Mouse (Mus musculus) T-helper 1 cell (primary cell): ENCODE measurements around the gene Nipsnap3a.

Experiments used
- in situ Hi-C: fragments of 300-600 bp; cut with MboI, MseI; formaldehyde crosslinking; loops from one replicate; pipeline ENCODE4 v1.15.1; 2025; ENCODE audit warnings: high pct_unique_total_duplicates

The Nipsnap3a gene

DNA sequence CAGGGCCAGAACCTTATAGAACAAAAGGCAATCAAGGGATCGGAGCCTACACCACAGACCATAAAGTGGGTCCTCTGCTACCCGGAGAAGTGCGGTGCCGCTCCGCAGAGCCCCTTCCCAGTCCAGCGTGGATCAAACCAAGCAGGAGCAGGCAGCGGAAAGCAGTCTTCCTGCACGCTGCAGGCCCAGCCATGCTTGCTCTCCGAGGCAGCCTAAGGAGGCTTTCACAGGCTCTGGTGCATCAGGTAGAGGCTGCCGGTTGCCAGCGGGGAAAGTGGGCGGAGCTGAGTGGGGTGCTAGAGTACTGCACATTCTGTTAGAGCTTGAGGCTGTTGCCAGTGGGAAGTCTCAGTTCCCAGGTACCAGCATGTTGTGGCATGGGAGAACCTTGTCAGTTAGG is at the start of gene Nipsnap3a:
Gene Nipsnap3a (plus strand): TSS at position 25 of the 400 bp plus-strand sequence.
- in situ Hi-C loops, result no loop called here

DNA sequence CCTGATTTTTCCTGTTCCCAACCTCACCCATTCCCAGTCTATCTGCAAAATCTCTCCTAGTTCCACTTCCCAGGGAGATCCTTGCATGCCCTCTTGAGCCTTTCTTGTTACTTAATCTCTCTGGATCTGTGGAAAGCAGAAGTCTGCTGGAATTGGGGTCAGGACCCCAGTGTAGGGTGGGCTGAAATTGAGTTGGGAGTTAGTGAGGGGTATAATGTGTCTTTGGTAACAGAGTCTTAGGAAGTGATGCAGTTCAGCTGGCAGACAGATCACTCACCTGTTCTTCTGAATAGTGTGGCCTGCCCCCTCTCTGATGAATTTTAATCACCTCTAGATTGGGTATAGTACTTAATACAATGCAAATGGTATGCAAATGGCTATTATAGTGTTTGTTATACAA is 42.4 kb upstream of the Nipsnap3a start:
- in situ Hi-C loops, result no loop called here

DNA sequence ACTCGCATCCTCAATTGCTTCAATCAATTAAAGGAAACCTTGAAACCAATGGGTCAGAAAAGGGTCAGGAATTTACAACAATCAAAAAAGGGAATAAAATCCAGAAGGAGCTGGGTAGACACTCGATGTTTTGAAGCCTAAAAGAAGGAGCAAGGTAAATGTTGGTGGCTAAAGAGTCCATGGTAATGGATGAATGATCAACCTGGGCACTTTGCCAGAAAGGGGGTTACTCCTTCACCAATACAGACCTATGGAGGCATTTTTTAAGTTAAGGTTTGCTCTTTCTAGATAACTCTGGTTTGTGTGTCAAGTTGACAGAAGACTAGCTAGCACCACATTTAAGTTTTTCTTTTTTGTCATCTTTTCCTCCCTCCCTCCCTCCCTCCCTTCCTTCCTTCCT is 40.1 kb upstream of the Nipsnap3a start:
- in situ Hi-C loops, result no loop called here

DNA sequence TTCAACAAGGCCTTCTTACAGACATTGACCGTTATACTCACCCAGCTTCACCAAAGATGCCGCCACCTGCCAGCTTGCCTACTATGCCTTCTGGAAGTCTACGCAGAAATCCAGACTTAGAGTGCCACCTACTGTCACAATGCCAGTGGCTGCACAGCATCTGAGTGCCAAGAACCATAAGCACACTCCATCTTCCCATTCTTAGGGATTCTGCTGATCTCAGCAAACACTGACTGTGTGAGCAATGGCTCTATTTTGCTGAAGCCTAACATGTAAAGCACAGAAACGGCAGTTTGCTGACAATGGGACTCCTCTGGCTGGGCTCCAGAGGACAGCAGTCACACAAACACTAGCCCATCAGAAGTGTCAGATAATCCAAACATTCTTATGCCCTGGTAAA is 30.4 kb upstream of the Nipsnap3a start:
- in situ Hi-C loops, result no loop called here

DNA sequence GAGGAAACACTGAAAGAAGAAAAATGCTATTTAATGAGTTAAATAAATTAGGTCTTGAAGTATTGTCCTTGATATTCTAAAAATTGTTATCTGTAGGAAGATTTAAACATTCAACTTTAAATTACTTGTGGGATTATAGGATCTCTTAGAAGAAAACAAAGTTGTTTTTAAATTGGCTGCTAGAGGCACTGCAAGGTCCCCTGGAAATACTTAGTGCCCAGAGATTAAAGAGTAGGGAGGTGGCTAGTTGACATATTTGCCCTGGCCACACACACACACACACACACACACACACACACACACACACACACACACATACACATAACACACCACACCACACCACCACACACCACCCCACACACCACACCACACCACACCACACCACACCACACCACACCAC is 24.8 kb upstream of the Nipsnap3a start, which contains the start of gene Olfr270:
Gene Olfr270 (plus strand): TSS at position 301 of the 400 bp plus-strand sequence.
- in situ Hi-C loops, result loop anchor here (5.0 kb wide), 1 partner anchor 107 kb away; the partner anchor contains the start of gene Olfr273

DNA sequence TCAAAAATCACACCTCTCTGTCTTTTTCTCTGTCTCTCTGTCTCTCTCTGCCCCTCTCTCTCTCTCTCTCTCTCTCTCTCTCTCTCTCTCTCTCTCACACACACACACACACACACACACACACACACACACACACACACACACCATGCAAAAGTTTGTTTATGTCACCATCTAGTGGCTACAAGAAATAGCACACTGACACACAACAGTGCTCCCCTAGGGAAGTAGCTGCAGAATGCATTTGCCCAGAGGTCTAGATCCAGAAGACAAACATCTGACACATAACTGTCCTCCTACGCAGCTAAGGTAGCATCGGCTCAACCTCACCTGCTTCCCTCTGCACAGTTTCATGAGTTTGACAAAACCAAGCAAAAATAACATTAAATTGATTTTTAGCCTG is 3.9 kb upstream of the Nipsnap3a start:
- in situ Hi-C loops, result no loop called here

DNA sequence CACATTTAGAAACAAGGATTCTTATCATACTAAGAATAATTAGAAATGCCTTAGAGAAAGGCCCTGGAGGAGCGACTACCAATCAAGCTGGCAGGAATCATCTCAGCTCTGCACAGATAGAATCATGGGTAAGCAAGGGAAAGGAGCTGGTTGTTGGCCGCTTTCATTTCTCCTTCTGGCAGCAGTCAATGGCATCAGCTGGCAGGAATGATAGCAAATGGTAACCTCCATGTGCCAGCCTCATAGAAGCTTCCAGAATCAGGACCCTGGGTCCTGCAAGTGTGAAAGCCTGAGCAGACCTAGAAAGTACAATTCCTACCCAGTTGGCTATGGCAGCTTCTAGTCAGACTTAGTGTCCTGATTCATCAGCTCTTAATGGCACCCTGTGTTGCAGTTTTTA is 2.8 kb upstream of the Nipsnap3a start:
- in situ Hi-C loops, result no loop called here

DNA sequence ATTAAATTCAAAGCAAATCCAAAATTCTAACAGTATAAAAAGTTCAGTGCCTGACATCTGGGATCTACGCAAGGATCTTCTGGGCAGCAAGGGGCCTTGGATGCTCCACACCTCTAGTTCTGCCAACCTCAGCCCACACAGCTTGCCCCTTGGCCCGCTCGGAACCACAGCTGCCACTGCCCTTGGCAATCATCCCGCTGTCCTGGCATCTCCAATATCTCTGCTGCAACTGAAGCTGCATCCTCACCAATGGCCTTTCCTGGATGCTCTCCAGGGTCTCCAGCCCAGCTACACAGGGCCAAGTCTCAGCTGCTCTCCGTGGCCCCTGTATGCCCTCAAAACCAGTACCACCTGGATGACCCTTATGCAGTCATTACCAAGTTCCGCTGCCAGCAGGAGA is 10.4 kb downstream of the Nipsnap3a start:
- in situ Hi-C loops, result no loop called here

DNA sequence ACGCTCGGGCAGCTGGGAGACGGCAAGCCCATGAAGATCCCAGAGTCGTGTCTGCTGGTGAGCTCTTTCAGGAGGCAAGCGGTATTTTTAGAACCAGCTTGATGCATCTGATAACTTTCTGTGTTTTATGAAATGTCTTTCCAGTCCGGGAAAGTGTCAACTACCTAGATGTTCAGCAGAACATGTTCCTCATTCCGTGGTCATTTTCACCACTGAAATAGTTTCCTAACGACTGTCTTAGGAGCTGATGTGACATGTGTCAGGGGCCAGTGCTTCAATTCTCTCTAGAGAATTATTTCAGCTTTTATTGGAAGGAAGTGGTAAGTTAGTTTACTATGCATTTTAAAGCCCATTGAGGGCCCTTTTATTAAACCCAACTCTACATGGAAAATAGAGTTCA is 11.1 kb downstream of the Nipsnap3a start:
- in situ Hi-C loops, result loop anchor here (10.0 kb wide), 1 partner anchor 555 kb away; no protein-coding TSS in a partner anchor

DNA sequence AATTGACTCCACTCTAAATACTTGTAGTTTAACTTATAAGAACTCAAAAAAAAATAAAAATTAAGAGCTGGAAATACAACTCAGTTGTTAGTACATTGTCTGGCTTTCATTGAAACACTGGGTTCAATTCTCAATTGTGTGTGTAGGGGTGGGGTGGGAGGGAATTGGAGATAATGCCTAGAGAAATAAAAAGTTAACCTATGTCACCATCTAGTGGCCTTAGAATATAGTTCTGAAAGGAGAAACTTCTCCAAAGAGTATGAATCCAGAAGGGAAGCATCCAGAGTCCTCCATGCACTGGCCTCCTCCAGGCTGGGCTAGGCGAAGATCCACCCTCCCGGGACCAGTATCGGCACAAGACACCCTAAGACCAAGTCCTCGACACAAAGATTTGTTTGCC is 20.1 kb downstream of the Nipsnap3a start:
- in situ Hi-C loops, result loop anchor here (10.0 kb wide), 1 partner anchor 564 kb away; no protein-coding TSS in a partner anchor

DNA sequence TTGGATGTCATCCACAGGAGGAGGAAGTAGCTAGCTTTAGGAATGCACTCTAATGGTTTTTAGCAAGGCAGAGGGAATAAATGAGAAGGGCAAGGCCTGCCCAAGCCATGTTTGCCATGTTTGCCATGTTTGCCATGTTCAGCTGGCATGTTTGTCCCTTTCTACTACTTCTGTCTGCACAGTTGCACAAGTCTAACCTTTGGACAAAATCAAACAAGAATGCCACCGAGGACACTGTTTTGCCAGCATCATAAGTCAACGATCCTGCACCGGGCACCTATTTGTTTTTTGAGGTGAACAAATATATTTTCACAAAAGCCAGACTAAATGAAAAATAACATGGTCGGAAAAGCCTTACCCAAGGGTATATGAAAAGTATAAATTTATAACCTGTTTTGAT is 20.8 kb downstream of the Nipsnap3a start:
- in situ Hi-C loops, result loop anchor here (10.0 kb wide), 1 partner anchor 565 kb away; no protein-coding TSS in a partner anchor

DNA sequence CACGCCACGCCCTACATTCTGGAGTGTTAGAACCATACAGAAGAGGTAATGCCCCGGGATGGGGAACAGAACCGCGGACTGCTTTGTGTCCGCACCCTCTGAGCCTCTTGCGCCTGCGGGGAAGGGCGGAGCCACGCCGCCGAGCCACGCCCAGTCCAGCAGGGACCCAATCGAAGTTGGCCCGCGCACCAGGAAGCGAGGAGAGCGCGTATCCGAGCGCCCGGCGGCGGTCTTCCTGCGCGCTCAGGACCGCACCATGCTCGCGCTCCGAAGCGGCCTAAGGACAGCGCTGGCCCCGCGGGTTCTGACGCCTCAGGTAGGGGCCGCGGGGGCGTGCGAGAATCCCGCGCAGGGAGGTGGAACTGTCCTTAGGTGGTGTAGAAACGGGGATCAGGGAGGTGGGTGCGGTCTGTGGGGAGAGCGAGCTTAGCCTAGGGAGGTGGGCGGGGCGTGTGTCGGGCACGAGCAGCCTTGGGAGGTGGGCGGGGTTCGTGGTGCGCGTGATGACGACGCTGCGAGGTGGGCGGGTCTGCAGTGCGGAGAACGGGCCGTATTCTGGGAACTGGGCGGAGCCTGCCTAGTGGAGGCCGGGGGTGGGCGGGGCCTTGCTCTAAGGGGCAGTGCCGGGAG is 22.8 kb downstream of the Nipsnap3a start, which contains the start of gene Nipsnap3b:
Gene Nipsnap3b (plus strand): TSS at position 149 of the 630 bp plus-strand sequence.
- in situ Hi-C loops, result no loop called here

DNA sequence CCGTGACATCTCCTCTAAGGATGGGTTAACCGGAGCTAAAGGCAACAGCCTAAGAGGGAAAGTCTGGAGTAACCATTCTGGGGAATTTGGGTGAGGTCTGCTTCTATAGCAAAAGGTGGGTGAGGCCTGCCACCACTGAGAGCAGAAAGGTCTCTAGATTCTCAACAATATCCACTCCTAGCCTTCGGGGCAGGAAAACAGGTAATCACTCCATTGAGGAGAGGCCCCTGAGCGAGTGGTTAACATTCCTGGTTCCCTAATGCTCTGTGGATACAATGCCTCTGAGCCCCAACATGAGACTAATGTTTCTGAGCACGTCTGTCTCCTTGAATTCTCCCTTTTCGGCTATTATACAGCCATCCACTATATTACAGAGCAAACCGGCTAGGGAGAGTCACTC is 25.3 kb downstream of the Nipsnap3a start:
- in situ Hi-C loops, result no loop called here

DNA sequence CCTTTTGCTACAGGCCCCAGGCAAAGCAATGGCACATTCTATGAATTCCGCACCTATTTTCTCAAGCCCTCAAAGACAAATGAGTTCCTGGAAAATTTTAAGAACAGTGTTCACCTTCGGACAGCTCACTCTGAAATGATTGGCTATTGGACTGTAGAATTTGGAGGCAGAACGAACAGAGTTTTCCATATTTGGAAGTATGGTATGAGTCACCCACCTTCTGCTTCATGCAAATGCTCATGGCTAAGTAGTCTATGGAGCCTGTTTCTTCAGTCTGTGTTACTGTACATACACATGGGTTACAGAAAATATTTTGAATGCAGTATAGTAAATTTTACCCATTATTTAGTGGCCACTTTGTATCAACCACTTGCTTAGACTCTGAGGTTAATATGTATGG is 26.0 kb downstream of the Nipsnap3a start:
- in situ Hi-C loops, result no loop called here

DNA sequence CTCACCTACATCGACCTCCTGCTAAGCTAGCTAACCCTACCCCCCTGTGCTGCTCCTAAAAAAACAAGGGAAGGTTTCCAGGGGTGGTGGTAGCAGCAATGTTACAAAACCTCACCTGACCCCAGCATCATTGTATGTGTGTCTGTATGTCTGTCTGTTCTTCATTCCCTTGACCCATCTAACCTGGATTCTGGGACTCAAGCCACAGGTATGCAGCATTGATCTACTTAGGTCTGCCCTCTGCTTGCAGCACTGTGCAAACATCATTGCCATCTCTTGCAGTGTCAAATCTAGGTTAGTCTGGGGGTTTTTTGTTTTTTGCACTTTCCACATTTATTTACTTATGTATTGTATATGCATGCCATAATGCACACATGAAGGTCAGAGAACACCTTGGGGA is 29.3 kb downstream of the Nipsnap3a start:
- in situ Hi-C loops, result no loop called here

DNA sequence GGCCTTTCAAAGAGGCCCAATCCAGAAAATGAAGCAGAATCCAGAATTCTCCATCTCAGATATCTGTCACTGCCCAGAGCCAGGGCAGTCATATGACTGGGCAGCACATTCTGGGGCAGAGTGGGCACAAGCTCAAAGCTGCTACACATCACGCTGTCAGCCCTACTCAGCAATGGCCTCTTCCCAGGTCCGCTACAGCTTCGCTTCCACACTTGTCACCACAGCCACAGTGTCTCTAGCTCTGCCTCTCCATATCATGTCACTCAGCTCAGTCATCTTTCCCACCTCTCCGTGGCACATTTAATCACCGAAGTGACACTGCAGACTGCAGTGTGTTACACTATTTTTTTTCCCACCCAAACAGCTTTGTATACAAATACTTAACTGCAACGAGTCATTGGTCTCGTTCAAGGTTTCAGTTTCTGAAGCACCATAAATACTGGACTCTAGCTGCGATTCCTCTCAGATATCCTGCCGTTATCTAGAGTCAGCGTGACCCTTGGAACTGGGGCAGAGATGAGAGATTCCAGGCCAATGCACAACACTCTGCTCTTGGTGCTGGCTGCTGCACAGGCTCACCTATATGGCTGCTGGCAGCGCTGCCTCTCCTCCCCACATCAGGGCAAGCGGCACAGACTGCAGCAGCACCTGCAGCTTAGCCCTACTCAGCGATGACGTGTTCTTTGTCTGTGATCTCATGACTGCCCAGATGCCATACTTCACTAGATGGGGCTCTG is 34.3 kb downstream of the Nipsnap3a start:
- in situ Hi-C loops, result no loop called here

DNA sequence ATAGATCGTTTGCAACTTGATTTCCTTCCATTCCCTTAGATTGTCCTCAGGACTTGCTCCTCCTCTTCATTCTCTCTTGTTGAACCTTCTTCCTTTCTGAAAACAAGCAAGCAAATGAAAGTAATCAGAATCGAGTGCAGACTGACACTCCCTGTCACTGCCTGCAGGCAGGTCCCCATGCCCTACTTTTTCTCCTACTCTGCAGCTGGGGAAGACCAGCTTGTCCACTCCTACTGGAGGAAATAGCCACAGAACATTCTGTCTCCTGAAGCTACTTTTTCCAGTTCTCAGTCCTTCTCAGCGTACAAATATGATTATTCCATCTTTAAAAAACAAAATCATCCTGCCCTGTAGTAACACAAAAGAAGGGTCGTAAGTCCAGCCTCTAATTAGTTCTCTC is 35.3 kb downstream of the Nipsnap3a start:
- in situ Hi-C loops, result no loop called here

DNA sequence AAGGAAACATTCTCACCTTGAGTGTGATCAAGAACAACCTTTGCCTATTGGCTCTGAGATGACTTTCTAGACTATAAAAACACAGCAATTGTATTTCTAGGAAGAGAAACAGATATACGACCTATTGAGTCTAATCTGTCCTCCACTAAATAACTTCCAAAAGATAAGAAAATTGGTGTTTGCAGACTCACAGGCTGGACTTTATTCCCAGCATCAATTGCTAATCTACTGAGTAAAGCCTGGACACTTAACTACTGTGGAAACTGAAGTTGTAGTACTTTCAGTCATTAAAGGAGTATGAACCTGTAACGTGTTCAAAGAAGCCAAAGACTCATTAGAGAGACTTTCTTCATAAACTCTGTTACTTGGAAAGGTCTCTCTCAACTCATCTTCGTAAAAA is 38.7 kb downstream of the Nipsnap3a start:
- in situ Hi-C loops, result no loop called here

DNA sequence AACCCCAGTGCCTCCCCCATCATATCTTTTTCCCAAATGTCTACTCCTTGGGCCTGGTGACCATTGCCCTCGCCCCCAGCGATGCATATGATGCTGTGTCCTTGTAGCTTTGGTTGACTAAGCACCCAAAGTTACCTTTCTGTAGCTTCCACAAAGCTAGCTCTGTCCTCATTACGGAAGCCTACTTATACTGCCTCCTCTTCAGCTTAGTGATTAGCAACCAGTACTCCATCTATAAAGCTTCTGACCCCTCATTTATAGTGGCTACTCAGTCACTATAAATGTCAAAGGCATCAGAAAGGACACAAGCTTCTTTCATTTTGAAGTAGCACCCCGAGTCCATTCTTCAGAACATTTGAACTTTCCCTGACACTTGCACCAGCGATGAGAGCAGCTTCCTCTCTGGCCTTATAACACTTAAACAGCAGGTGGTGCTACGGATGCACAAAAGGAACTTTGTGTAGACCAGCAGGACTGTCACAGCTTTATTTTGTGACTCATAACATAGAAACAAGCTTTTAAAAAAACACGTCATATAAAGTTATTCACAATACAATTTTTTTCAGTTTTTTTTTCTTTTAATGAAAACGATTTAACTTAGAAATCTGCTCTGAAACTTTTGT is 41.4 kb downstream of the Nipsnap3a start:
- in situ Hi-C loops, result no loop called here

DNA sequence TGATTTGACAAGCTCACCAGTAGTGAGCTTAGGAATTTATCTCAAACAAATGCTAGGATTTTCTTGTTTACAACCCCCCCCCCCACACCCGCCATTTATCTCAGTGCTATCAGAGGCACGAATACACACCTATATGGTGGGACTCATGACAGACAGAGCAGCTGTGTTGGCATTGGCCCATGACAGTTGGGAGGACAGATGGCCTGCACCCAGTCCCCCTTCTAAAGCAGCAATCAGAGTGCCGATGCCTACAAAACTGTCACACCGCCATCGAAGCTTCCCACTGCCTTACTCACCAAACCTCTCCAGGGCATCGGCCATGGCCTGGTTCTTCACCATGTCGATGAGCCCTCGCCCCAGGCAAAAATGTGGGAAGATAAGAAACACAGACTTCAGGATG is 54.7 kb downstream of the Nipsnap3a start:
- in situ Hi-C loops, result no loop called here

DNA sequence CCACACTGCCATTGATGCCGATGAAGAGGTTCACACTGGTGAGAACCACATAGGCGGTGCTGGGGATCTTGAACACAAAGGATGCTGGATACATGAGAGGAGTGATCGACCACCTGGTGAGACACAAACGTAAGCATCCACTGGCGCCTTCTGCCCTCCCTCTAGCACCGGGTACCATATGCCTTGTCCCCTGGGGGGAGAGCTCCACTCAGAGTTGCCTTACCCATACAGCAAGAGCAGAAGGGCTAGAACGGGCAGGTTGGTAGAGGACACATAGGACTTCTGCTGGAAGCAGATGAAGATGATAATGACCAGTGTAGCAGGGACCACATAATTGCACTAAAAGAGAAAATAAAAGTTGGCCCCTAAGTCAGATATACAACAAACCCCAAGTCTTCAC is 56.7 kb downstream of the Nipsnap3a start:
- in situ Hi-C loops, result no loop called here

DNA sequence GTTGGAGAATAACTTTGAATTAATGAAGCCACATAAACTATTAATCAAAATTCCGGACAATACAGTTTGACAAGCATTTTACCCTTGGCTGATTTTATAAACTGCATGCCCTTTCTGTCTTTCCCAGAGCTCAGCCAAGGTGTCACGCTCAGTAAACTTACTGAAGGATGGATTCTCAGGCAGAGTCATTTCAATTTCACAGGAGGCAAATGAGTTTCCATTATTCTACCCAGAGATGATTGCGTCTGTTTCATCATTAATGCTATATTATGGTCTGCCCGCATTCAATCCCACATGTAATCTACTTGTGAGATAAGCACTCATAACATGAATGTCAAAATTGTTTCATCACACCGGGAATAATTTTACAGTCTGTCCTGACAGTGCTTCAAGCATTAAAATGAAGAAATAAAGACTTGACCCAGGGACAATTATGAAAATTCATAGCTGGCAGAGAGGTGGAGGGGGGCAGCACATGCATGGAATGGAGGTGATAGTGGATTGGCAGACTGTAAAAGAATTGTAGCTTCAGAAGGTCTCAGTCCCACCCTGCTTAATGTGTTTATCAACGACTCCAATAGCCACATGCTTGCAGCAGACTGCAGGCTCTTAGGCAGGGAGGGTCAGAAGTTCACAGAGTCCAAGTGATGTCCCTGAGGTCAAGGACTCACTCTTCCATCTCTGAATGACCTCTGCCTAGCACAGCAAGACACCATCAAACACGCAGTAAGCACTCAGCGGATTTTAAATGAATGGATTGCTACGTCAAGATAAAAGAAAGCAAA is 57.4 kb downstream of the Nipsnap3a start:
- in situ Hi-C loops, result no loop called here
